Comparison of ENCODE assay signal across 8 mouse cellular contexts in the genomic region with DNA sequence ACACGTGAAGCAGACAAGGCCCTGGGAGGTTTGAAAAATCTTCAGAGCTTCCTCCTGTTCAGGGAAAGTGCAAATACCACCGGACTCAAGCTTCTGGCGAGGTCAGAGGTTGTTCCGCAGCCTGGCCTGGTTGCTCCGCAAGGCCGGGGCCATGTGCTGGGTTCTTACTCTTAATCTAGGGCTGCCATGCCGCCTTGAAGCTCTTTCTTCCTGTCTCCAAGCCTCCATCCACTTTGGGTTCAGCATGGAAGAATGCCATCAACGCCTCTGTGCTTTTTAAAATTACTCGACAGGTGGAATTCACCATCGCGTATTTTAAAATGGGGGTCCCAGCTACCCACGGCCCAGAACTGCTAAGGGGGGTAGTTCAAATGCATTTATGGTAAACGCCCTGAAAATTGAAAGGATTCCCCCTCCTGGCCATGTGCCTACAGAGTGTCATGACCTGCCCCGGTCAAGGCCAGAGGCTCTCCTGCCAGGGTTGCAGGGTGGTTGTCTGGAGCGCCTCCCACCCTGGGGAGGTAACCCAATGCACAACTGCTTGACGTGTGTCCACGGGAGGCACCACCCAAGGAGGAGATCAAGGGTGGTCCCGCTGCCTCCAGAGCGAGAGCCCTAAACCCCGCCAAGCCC. TPM values are rescaled to one million over a fixed set of nuclear protein-coding genes. Genes with fewer than 3 reads are reported as not detected.
DNase-seq lines count a peak whose midpoint lies in the region; ATAC-seq and TF ChIP-seq lines count a peak whose summit lies in the region.

No protein-coding gene starts in this region.

- peak overlapping the region; percentile 96 for H3K4me2 ChIP-seq in heart, embryonic 11.5 days
- H3K4me2 ChIP-seq in forebrain, embryonic 11.5 days (ENCODE audit: low read depth, low read length, severe bottlenecking), result peak overlapping the region; percentile 86
- H3K4me2 ChIP-seq in kidney, embryonic 16.5 days (replicated peaks; ENCODE audit: low read depth, low read length), result peak overlapping the region; percentile 95
- peak overlapping the region; percentile 89 for H3K4me2 ChIP-seq in midbrain, embryonic 14.5 days (ENCODE audit: low read length)

- H3K27ac ChIP-seq in heart, embryonic 11.5 days (ENCODE audit: low read depth, low read length), result peak overlapping the region; percentile 77
- H3K27ac ChIP-seq in ES-E14 (ENCODE audit: insufficient read depth, low read depth, low read length, poor library complexity, severe bottlenecking), result peak overlapping the region; percentile 61
- H3K27ac ChIP-seq in forebrain, embryonic 11.5 days (ENCODE audit: low read depth, low read length), result peak overlapping the region; percentile 65; the same call in 1 of the 2 replicates
- H3K27ac ChIP-seq in kidney, embryonic 16.5 days (ENCODE audit: low read length), result peak overlapping the region; percentile 82
- peak overlapping the region; percentile 91 for H3K27ac ChIP-seq in midbrain, embryonic 14.5 days (replicated peaks; ENCODE audit: low read depth, low read length)

- 2% methylated on average over 20 of the region's 20 CpGs for WGBS in heart, embryonic 11.5 days (ENCODE audit: insufficient replicate concordance)
- WGBS in forebrain, embryonic 11.5 days, result under 1% methylated on average over 20 of the region's 20 CpGs
- 2% methylated on average over 20 of the region's 20 CpGs for WGBS in kidney, embryonic 16.5 days
- WGBS in midbrain, embryonic 14.5 days, result under 1% methylated on average over 20 of the region's 20 CpGs

- no peaks in the 10 kb centered on the region for H3K27me3 ChIP-seq in heart, embryonic 11.5 days (ENCODE audit: control insufficient read depth, insufficient read depth, low read length)
- no peaks in the 10 kb centered on the region for H3K27me3 ChIP-seq in forebrain, embryonic 11.5 days (ENCODE audit: control insufficient read depth, insufficient read depth, low read length)
- H3K27me3 ChIP-seq in kidney, embryonic 16.5 days (ENCODE audit: insufficient read depth, low read length), result no peaks in the 10 kb centered on the region
- H3K27me3 ChIP-seq in midbrain, embryonic 14.5 days (ENCODE audit: control insufficient read depth, insufficient read depth, low read length), result no peaks in the 10 kb centered on the region

- DNase-seq in heart, adult 9 months (ENCODE audit: low spot score in 2 of 2), result no peak
- DNase-seq in ES-E14 (ENCODE audit: low read depth, low spot score), result no peak
- DNase-seq in forebrain, embryonic 11.5 days (ENCODE audit: low spot score), result peak; percentile 55
- DNase-seq in midbrain, embryonic 14.5 days, result no peak
- no peak for DNase-seq in urinary bladder, postnatal 4 days (ENCODE audit: low spot score in 2 of 2)
- no peak for DNase-seq in layer of hippocampus, postnatal 10 days (ENCODE audit: low spot score in 2 of 2)

- ATAC-seq in heart, embryonic 11.5 days (replicated peaks; ENCODE audit: insufficient number of reproducible peaks, low FRiP score, low TSS enrichment), result peak; percentile 70
- no peak for ATAC-seq in forebrain, embryonic 11.5 days (replicated peaks; ENCODE audit: low FRiP score)
- ATAC-seq in kidney, embryonic 16.5 days (ENCODE audit: low FRiP score, low TSS enrichment), result peak; percentile 73
- ATAC-seq in midbrain, embryonic 14.5 days (ENCODE audit: low FRiP score, low TSS enrichment), result peak; percentile 80

- peaks cover 8% of the 10 kb centered on the region for H3K36me3 ChIP-seq in heart, embryonic 11.5 days (ENCODE audit: control insufficient read depth, insufficient read depth, low read length)
- peaks cover 27% of the 10 kb centered on the region for H3K36me3 ChIP-seq in ES-E14 (ENCODE audit: control insufficient read depth, insufficient read depth, low read length, poor library complexity, severe bottlenecking)
- H3K36me3 ChIP-seq in forebrain, embryonic 11.5 days (ENCODE audit: control insufficient read depth, insufficient read depth, low read length), result no peaks in the 10 kb centered on the region; the same call in 1 of the 2 replicates
- peaks cover 12% of the 10 kb centered on the region for H3K36me3 ChIP-seq in kidney, embryonic 16.5 days (ENCODE audit: insufficient read depth, low read length)
- peaks cover 14% of the 10 kb centered on the region for H3K36me3 ChIP-seq in midbrain, embryonic 14.5 days (ENCODE audit: control insufficient read depth, insufficient read depth, low read length)

- H3K4me3 ChIP-seq in heart, embryonic 11.5 days (ENCODE audit: low read depth, low read length), result peak overlapping the region; percentile 95
- H3K4me3 ChIP-seq in ES-E14 (ENCODE audit: insufficient read depth in 1 of 2, low read depth in 1 of 2, low read length in 2 of 2, poor library complexity in 1 of 2, severe bottlenecking in 1 of 2), result peak overlapping the region; percentile 59 to 64
- H3K4me3 ChIP-seq in forebrain, embryonic 11.5 days (ENCODE audit: low read depth, low read length), result peak overlapping the region; percentile 91
- peak overlapping the region; percentile 93 for H3K4me3 ChIP-seq in kidney, embryonic 16.5 days (ENCODE audit: low read length)
- peak overlapping the region; percentile 90 for H3K4me3 ChIP-seq in midbrain, embryonic 14.5 days (replicated peaks; ENCODE audit: low read depth, low read length)

- H3K9me3 ChIP-seq in heart, embryonic 11.5 days (replicated peaks; ENCODE audit: control insufficient read depth, low read length), result no peaks in the 10 kb centered on the region
- no peaks in the 10 kb centered on the region for H3K9me3 ChIP-seq in ES-E14 (ENCODE audit: control insufficient read depth, insufficient read depth, low read depth, low read length)
- no peaks in the 10 kb centered on the region for H3K9me3 ChIP-seq in forebrain, embryonic 11.5 days (ENCODE audit: control insufficient read depth, low read length)
- H3K9me3 ChIP-seq in kidney, embryonic 16.5 days (ENCODE audit: low read length), result no peaks in the 10 kb centered on the region
- no peaks in the 10 kb centered on the region for H3K9me3 ChIP-seq in midbrain, embryonic 14.5 days (ENCODE audit: control insufficient read depth, low read length)

- H3K9ac ChIP-seq in heart, embryonic 11.5 days (ENCODE audit: low read depth, low read length), result peak overlapping the region; percentile 47
- H3K9ac ChIP-seq in ES-E14 (ENCODE audit: insufficient read depth, low read depth, low read length, poor library complexity, severe bottlenecking), result peak overlapping the region; percentile 73
- H3K9ac ChIP-seq in forebrain, embryonic 11.5 days (ENCODE audit: low read length), result peak overlapping the region; percentile 48
- H3K9ac ChIP-seq in kidney, embryonic 16.5 days (replicated peaks; ENCODE audit: low read length), result peak overlapping the region; percentile 84
- H3K9ac ChIP-seq in midbrain, embryonic 14.5 days (replicated peaks; ENCODE audit: low read length), result peak overlapping the region; percentile 78

- in situ Hi-C loops in ES-E14 (cut with MboI; ENCODE audit: low sequenced_read_pairs in 2 of 2, unreplicated experiment in 2 of 2), result no loop called here

- peaks cover 22% of the 10 kb centered on the region for H3K4me1 ChIP-seq in heart, embryonic 11.5 days (ENCODE audit: control insufficient read depth, insufficient read depth, low read length)
- H3K4me1 ChIP-seq in ES-E14 (ENCODE audit: control insufficient read depth in 2 of 2, insufficient read depth in 2 of 2, low read length in 2 of 2, poor library complexity in 1 of 2), result peaks cover 2 to 15% of the 10 kb centered on the region in 2 experiments; a peak in 2 of 4 replicates
- peaks cover 12% of the 10 kb centered on the region for H3K4me1 ChIP-seq in forebrain, embryonic 11.5 days (replicated peaks; ENCODE audit: control insufficient read depth, insufficient read depth, low read length)
- peaks cover 33% of the 10 kb centered on the region for H3K4me1 ChIP-seq in kidney, embryonic 16.5 days (ENCODE audit: insufficient read depth, low read length)
- H3K4me1 ChIP-seq in midbrain, embryonic 14.5 days (ENCODE audit: control insufficient read depth, insufficient read depth, low read length), result peaks cover 32% of the 10 kb centered on the region

TF ChIP-seq in ES-E14, 5 proteins besides CTCF, POLR2A, EP300 and RAD21:
- TF ChIP-seq CHD2 (IDR thresholded peaks at IDR 0.05; ENCODE audit: low read depth, low read length), result no peak
- TF ChIP-seq ZC3H11A (IDR thresholded peaks at IDR 0.05; ENCODE audit: borderline replicate concordance, low read depth, low read length), result no peak
- no peak for TF ChIP-seq MAFK (IDR thresholded peaks at IDR 0.05; ENCODE audit: insufficient read depth, low read depth, low read length)
- TF ChIP-seq HCFC1 (IDR thresholded peaks at IDR 0.05; ENCODE audit: borderline replicate concordance, insufficient read depth, low read length), result no peak
- no peak for TF ChIP-seq ZNF384 (IDR thresholded peaks at IDR 0.05; ENCODE audit: low read depth, low read length)

RNA-seq across cellular contexts. Expression of gene Dhcr24, which starts 0.5 kb away (rescaled TPM):
- polyA plus RNA-seq in heart, embryonic 11.5 days (2014; fragmentation: Nextera tagmentation; extraction: Ambion mirVana), result 16.1 and 22.1 TPM in 2 replicates
- total RNA-seq in ES-E14 (2012; rRNA removed), result 223 and 321 TPM in 2 replicates
- 29.3 and 30.6 TPM in 2 replicates for polyA plus RNA-seq in forebrain, embryonic 11.5 days (2014; fragmentation: Nextera tagmentation; extraction: Ambion mirVana)
- polyA plus RNA-seq in kidney, embryonic 16.5 days (2015; fragmentation: Nextera tagmentation; extraction: Ambion mirVana), result 4.1 TPM in 2 replicates
- 18.2 and 20.9 TPM in 2 replicates for polyA plus RNA-seq in midbrain, embryonic 14.5 days (2014; fragmentation: Nextera tagmentation; extraction: Ambion mirVana)
- total RNA-seq in layer of hippocampus, postnatal 10 days (2021), result 10 to 100 TPM; 94.3 to 97.7 TPM

RNA-seq across cellular contexts. Expression of gene Lexm, which starts 56.7 kb away (rescaled TPM):
- 0.34 and 1.3 TPM in 2 replicates for polyA plus RNA-seq in heart, embryonic 11.5 days (2014; fragmentation: Nextera tagmentation; extraction: Ambion mirVana)
- 2.1 and 2.9 TPM in 2 replicates for total RNA-seq in ES-E14 (2012; rRNA removed)
- polyA plus RNA-seq in forebrain, embryonic 11.5 days (2014; fragmentation: Nextera tagmentation; extraction: Ambion mirVana), result 0.21 and 0.35 TPM in 2 replicates
- not detected in 2 replicates for polyA plus RNA-seq in kidney, embryonic 16.5 days (2015; fragmentation: Nextera tagmentation; extraction: Ambion mirVana)
- not detected in 2 replicates for polyA plus RNA-seq in midbrain, embryonic 14.5 days (2014; fragmentation: Nextera tagmentation; extraction: Ambion mirVana)
- total RNA-seq in layer of hippocampus, postnatal 10 days (2021), result under 1 TPM in 1 of 2 experiments, not detected in 1; 0.30 TPM
